Mouse (Mus musculus): Measurements from ENCODE around the gene Plxna4. TPM values are rescaled to one million over a fixed set of nuclear protein-coding genes. Genes with fewer than 3 reads are reported as not detected.

The Plxna4 gene
- total RNA-seq, 2 experiments from 2014 or later: 11.2 to 11.8 TPM

DNA sequence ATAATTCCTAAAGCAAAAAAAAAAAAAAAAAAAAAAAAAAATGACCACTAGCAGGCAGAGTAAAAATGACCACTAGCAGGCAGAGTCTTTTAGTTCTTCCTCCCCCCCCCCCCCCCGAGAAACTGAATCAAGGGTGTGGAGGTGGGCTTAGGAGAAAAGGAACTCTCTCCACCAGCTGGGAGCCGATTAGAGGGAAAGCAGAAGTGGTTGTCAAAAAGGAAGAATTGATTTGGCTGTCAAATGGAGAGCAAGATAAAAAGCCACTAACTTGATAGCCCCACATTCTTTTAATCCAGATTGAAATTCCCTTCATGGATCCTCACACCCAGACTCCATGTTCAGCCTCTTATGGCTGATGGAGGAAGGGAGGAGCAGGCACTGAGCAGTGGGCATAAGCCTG lies 478.8 kb downstream of the Plxna4 start:
- DNase-seq: no peak
- intact Hi-C loops (cut with DNase I): no loop called here

DNA sequence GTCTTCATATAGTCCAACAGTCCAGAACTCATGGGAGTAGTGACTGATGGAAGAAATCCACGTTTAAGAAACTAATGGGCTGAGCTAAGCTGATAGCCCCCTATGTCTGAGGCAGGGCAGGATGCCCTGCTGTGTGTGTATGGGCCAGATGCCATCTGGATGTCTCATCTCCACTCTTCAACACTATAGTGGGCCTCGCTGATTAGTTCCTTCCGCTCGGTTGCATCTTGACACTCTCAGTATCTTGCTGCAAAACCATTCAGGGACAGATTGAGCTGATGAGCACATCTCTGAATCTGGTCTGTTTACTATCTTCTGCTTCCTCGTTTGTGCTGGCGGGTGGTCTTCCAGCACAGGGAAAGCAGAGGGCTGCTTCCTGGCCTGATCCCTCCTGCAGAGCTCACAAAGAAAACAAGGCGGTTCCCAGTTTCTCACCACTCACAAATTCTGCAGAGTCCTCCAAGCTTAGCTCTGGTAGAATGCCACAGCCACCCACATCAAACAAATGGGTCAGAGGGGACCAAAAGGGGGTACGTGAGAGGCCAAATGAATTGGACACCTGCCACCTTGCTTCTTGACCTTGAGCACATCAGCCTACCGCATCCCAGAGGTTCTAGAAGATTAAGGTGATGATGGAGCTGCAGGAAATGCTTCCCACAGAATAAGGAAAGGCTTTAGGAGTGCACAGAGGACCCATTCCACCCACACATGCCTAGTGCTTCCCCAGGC lies 482.3 kb downstream of the Plxna4 start:
- intact Hi-C loops (cut with DNase I): no loop called here
- DNase-seq: no peak

Data from heart, postnatal 36 days (tissue).